Comparison of ENCODE assay signal across 33 mouse cellular contexts in the genomic region with DNA sequence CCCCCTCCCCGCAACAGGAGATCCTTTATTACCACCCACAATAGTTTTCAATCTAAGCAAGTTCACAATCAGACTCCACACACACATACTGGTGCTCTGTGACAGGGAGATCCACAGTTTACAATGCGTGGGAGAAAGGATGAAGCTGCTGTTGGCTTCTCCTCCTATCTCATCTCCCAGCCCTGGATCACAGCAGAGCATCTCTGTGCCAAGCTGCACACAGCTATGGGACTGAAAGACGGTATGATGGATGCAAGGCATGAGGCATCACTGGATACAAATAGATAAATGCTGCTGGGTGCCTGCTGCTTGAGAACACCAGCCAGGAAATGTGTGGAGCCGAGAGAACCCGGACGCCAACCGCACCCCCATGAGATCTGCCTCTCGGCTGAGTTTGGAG. TPM values are rescaled to one million over a fixed set of nuclear protein-coding genes. Genes with fewer than 3 reads are reported as not detected.
DNase-seq lines count a peak whose midpoint lies in the region; ATAC-seq and TF ChIP-seq lines count a peak whose summit lies in the region.
"Had no signal": no experiment of that assay in that cellular context is flagged by ENCODE, and none has a peak within 500 bp of the region (broad histone marks: within the 10 kb centered on the region; RNA-seq: fewer than 3 reads in every experiment).

No protein-coding gene starts in this region.

- DNase-seq in forebrain, embryonic 14.5 days (ENCODE audit: low spot score) = peak; percentile 27
- DNase-seq in forebrain, embryonic 10.5 days (ENCODE audit: extremely low spot score, low spot score) = no peak
- peak; percentile 8 for DNase-seq in layer of hippocampus, adult 11-12 months (ENCODE audit: low spot score)
- no peak for DNase-seq in layer of hippocampus, postnatal 25 days (ENCODE audit: extremely low spot score in 1 of 2, low spot score in 1 of 2)
- peak; percentile 14 for DNase-seq in right cerebral cortex, adult 18-20 months
- DNase-seq in right cerebral cortex, postnatal 36 days (ENCODE audit: low spot score in 2 of 2) = no peak
- peak; percentile 21 for DNase-seq in layer of hippocampus, adult 9-11 months
- DNase-seq in lung, postnatal 0 days (ENCODE audit: low spot score) = no peak
- DNase-seq: adrenal gland, adult 8-10 months; cerebellum, adult 11 months; cerebellum, adult 9-11 months; embryo, embryonic 11 days; gastrocnemius, postnatal 14 days; heart, postnatal 14 days; kidney, adult 8-10 months; kidney, postnatal 4 days; left cerebral cortex, postnatal 4 days; liver, postnatal 0 days; lung, postnatal 4 days; midbrain, embryonic 14.5 days; retina, postnatal 1 day; thymus, postnatal 14 days had no signal

- TF ChIP-seq CTCF in lung, postnatal 0 days (IDR thresholded peaks at IDR 0.05) = no peak

- TF ChIP-seq EP300 in lung, postnatal 0 days (IDR thresholded peaks at IDR 0.05) = no peak

- no peak overlapping the region for H3K4me3 ChIP-seq in forebrain, embryonic 14.5 days (ENCODE audit: low read depth, low read length)
- H3K4me3 ChIP-seq in forebrain, embryonic 10.5 days = no peak overlapping the region
- H3K4me3 ChIP-seq in lung, postnatal 0 days (ENCODE audit: low read depth, low read length) = no peak overlapping the region
- H3K4me3 ChIP-seq: embryonic facial prominence, embryonic 12.5 days; hindbrain, embryonic 10.5 days; liver, embryonic 12.5 days; megakaryocyte, embryonic 14.5 days; neural tube, embryonic 15.5 days; stomach, embryonic 15.5 days had no signal

- no peaks in the 10 kb centered on the region for H3K9me3 ChIP-seq in forebrain, embryonic 14.5 days (replicated peaks; ENCODE audit: control insufficient read depth, low read length)
- no peaks in the 10 kb centered on the region for H3K9me3 ChIP-seq in forebrain, embryonic 10.5 days
- no peaks in the 10 kb centered on the region for H3K9me3 ChIP-seq in lung, postnatal 0 days (ENCODE audit: low read length)
- H3K9me3 ChIP-seq: embryonic facial prominence, embryonic 12.5 days; hindbrain, embryonic 10.5 days; liver, embryonic 12.5 days; megakaryocyte, embryonic 14.5 days; neural tube, embryonic 15.5 days; stomach, embryonic 15.5 days had no signal

- no peak overlapping the region for H3K27ac ChIP-seq in forebrain, embryonic 14.5 days (ENCODE audit: low read depth, low read length)
- H3K27ac ChIP-seq in forebrain, embryonic 10.5 days = no peak overlapping the region
- no peak overlapping the region for H3K27ac ChIP-seq in lung, postnatal 0 days (ENCODE audit: low read length)
- H3K27ac ChIP-seq: embryonic facial prominence, embryonic 12.5 days; hindbrain, embryonic 10.5 days; kidney, postnatal 0 days; liver, embryonic 12.5 days; neural tube, embryonic 15.5 days; stomach, embryonic 15.5 days had no signal

- no peaks in the 10 kb centered on the region for H3K4me1 ChIP-seq in forebrain, embryonic 14.5 days (ENCODE audit: control insufficient read depth, insufficient read depth, low read length)
- H3K4me1 ChIP-seq in forebrain, embryonic 10.5 days = no peaks in the 10 kb centered on the region
- H3K4me1 ChIP-seq in lung, postnatal 0 days (ENCODE audit: insufficient read depth, low read depth, low read length) = no peaks in the 10 kb centered on the region
- H3K4me1 ChIP-seq: embryonic facial prominence, embryonic 12.5 days; liver, embryonic 12.5 days; megakaryocyte, embryonic 14.5 days; stomach, embryonic 15.5 days had no signal

- no peaks in the 10 kb centered on the region for H3K27me3 ChIP-seq in forebrain, embryonic 14.5 days (replicated peaks; ENCODE audit: control insufficient read depth, insufficient read depth, low read length)
- H3K27me3 ChIP-seq in forebrain, embryonic 10.5 days (ENCODE audit: poor library complexity, severe bottlenecking) = no peaks in the 10 kb centered on the region
- no peaks in the 10 kb centered on the region for H3K27me3 ChIP-seq in lung, postnatal 0 days (replicated peaks; ENCODE audit: insufficient read depth, low read length)
- H3K27me3 ChIP-seq: CH12.LX; embryonic facial prominence, embryonic 12.5 days; liver, embryonic 12.5 days; megakaryocyte, embryonic 14.5 days; neural tube, embryonic 15.5 days; stomach, embryonic 15.5 days had no signal

- no peak overlapping the region for H3K9ac ChIP-seq in forebrain, embryonic 14.5 days (ENCODE audit: low read length)
- H3K9ac ChIP-seq in lung, postnatal 0 days (replicated peaks; ENCODE audit: low read depth) = no peak overlapping the region
- H3K9ac ChIP-seq: embryonic facial prominence, embryonic 12.5 days; liver, embryonic 12.5 days; liver, postnatal 0 days; neural tube, embryonic 15.5 days; stomach, embryonic 15.5 days had no signal

- no peak overlapping the region for H3K4me2 ChIP-seq in forebrain, embryonic 14.5 days (ENCODE audit: low read length)
- H3K4me2 ChIP-seq in lung, postnatal 0 days (replicated peaks; ENCODE audit: low read depth, low read length) = no peak overlapping the region
- H3K4me2 ChIP-seq: embryonic facial prominence, embryonic 12.5 days; liver, embryonic 12.5 days; neural tube, embryonic 15.5 days; stomach, embryonic 15.5 days had no signal

- H3K36me3 ChIP-seq in forebrain, embryonic 14.5 days (ENCODE audit: control insufficient read depth, insufficient read depth, low read length) = no peaks in the 10 kb centered on the region
- no peaks in the 10 kb centered on the region for H3K36me3 ChIP-seq in forebrain, embryonic 10.5 days (replicated peaks)
- no peaks in the 10 kb centered on the region for H3K36me3 ChIP-seq in lung, postnatal 0 days (ENCODE audit: insufficient read depth, low read length)
- H3K36me3 ChIP-seq: embryonic facial prominence, embryonic 12.5 days; hindbrain, embryonic 10.5 days; liver, embryonic 12.5 days; neural tube, embryonic 15.5 days; stomach, embryonic 15.5 days had no signal

- 90% methylated on average over 8 of the region's 8 CpGs for WGBS in forebrain, embryonic 14.5 days
- 83% methylated on average over 8 of the region's 8 CpGs for WGBS in forebrain, embryonic 10.5 days
- WGBS in lung, postnatal 0 days = 25% methylated on average over 8 of the region's 8 CpGs

- no peak for ATAC-seq in forebrain, embryonic 14.5 days
- ATAC-seq in lung, postnatal 0 days = no peak
- ATAC-seq: hindbrain, embryonic 16.5 days; liver, embryonic 12.5 days; liver, postnatal 0 days had no signal

RNA-seq across cellular contexts. Expression of a gene that starts 32.0 kb away (rescaled TPM):
- polyA plus RNA-seq in forebrain, embryonic 14.5 days (2014; fragmentation: Nextera tagmentation; extraction: Ambion mirVana) = 5.6 and 9.6 TPM in 2 replicates
- 1.0 and 1.2 TPM in 2 replicates for polyA plus RNA-seq in forebrain, embryonic 10.5 days (2016; fragmentation: Nextera tagmentation; extraction: Ambion mirVana)
- 10 to 100 TPM; 10.6 to 13.8 TPM for total RNA-seq in layer of hippocampus, postnatal 25 days (2021)
- polyA plus RNA-seq in lung, postnatal 0 days (2015; fragmentation: Nextera tagmentation; extraction: Ambion mirVana) = 0.33 and 0.38 TPM in 2 replicates
- total RNA-seq: gastrocnemius, postnatal 14 days; granulocyte monocyte progenitor cell, adult 5-6 weeks; heart, postnatal 14 days had no signal
- polyA plus RNA-seq: C2C12; liver, postnatal 0 days had no signal

Comparison
In these comparisons a context has a peak if more than half of its experiments do, and no peak if none do; other contexts are left out.
1. DNase-seq: peak in forebrain, embryonic 14.5 days (single experiment), layer of hippocampus, adult 11-12 months (single experiment), right cerebral cortex, adult 18-20 months (single experiment) and layer of hippocampus, adult 9-11 months (single experiment); none in forebrain, embryonic 10.5 days (single experiment), layer of hippocampus, postnatal 25 days (0 of 2), right cerebral cortex, postnatal 36 days (0 of 2) and lung, postnatal 0 days (single experiment).